In genomic region chr5:128504502-128504901, GRCm38 (mm10) we compare ENCODE assay signal across 9 mouse cellular contexts.
A peak's percentile ranks its signal among the peaks of the same experiment; 100 is the strongest.
DNase-seq lines count a peak whose midpoint lies in the region; ATAC-seq and TF ChIP-seq lines count a peak whose summit lies in the region.
"Had no signal": no experiment of that assay in that cellular context is flagged by ENCODE, and none has a peak within 500 bp of the region (broad histone marks: within the 10 kb centered on the region; RNA-seq: fewer than 3 reads in every experiment).

No protein-coding gene starts in this region.

- 8% methylated on average over 4 of the region's 4 CpGs for WGBS in neural tube, embryonic 15.5 days
- WGBS in forebrain, embryonic 16.5 days, result 1% methylated on average over 4 of the region's 4 CpGs

- H3K27me3 ChIP-seq in neural tube, embryonic 15.5 days (replicated peaks), result no peaks in the 10 kb centered on the region
- 0 out of 2 replicates have a peak, but pooled peaks cover 5% of the 10 kb centered on the region for H3K27me3 ChIP-seq in forebrain, embryonic 16.5 days (replicated peaks; ENCODE audit: control insufficient read depth, insufficient read depth, low read length)

- H3K4me1 ChIP-seq in neural tube, embryonic 15.5 days, result no peaks in the 10 kb centered on the region
- no peaks in the 10 kb centered on the region for H3K4me1 ChIP-seq in forebrain, embryonic 16.5 days (replicated peaks; ENCODE audit: control insufficient read depth, insufficient read depth, low read length)
- H3K4me1 ChIP-seq: midbrain, embryonic 12.5 days had no signal

- no peaks in the 10 kb centered on the region for H3K9me3 ChIP-seq in neural tube, embryonic 15.5 days (replicated peaks)
- H3K9me3 ChIP-seq in forebrain, embryonic 16.5 days (ENCODE audit: control insufficient read depth, low read length), result no peaks in the 10 kb centered on the region
- H3K9me3 ChIP-seq: midbrain, embryonic 12.5 days had no signal

- H3K4me3 ChIP-seq in neural tube, embryonic 15.5 days (replicated peaks), result no peak overlapping the region
- H3K4me3 ChIP-seq in forebrain, embryonic 16.5 days (replicated peaks; ENCODE audit: low read length), result no peak overlapping the region
- H3K4me3 ChIP-seq: midbrain, embryonic 12.5 days had no signal

- no peak overlapping the region for H3K4me2 ChIP-seq in neural tube, embryonic 15.5 days
- H3K4me2 ChIP-seq in forebrain, embryonic 16.5 days (ENCODE audit: low read length), result no peak overlapping the region
- H3K4me2 ChIP-seq: midbrain, embryonic 12.5 days had no signal

- no peaks in the 10 kb centered on the region for H3K36me3 ChIP-seq in neural tube, embryonic 15.5 days
- H3K36me3 ChIP-seq in forebrain, embryonic 16.5 days (ENCODE audit: control insufficient read depth, insufficient read depth), result no peaks in the 10 kb centered on the region
- H3K36me3 ChIP-seq: midbrain, embryonic 12.5 days had no signal

- no peak for TF ChIP-seq POLR2A in brain, embryonic 14.5 days (IDR thresholded peaks at IDR 0.05; ENCODE audit: borderline replicate concordance, extremely low read depth, insufficient read depth, insufficient read length, poor library complexity, severe bottlenecking)

- no peak for ATAC-seq in neural tube, embryonic 15.5 days (ENCODE audit: low FRiP score)
- 0 out of 2 replicates have a peak, but pooled peaks have one; percentile 31 for ATAC-seq in forebrain, embryonic 16.5 days

- DNase-seq in frontal cortex, postnatal 36 days (ENCODE audit: low spot score in 2 of 2), result peak; percentile 31 to 51
- DNase-seq in frontal cortex, postnatal 14 days (ENCODE audit: low spot score in 2 of 2), result no peak
- DNase-seq in neural tube, embryonic 10.5 days (ENCODE audit: extremely low spot score, low spot score), result peak; percentile 66
- peak; percentile 78 for DNase-seq in brain, embryonic 14.5 days (ENCODE audit: low read depth)
- peak; percentile 60 for DNase-seq in left cerebral cortex, postnatal 4 days
- peak; percentile 21 for DNase-seq in testis, postnatal 14 days (ENCODE audit: low spot score)

- no peak overlapping the region for H3K9ac ChIP-seq in neural tube, embryonic 15.5 days (replicated peaks)
- no peak overlapping the region for H3K9ac ChIP-seq in forebrain, embryonic 16.5 days (replicated peaks; ENCODE audit: low read depth, low read length)
- H3K9ac ChIP-seq: midbrain, embryonic 12.5 days had no signal

- intact Hi-C loops in left cerebral cortex, postnatal 4 days (cut with DNase I), result no loop called here

- peak; percentile 94 for TF ChIP-seq CTCF in brain, embryonic 14.5 days (IDR thresholded peaks at IDR 0.05; ENCODE audit: borderline replicate concordance, extremely low read depth, insufficient read depth, insufficient read length)

- no peak overlapping the region for H3K27ac ChIP-seq in neural tube, embryonic 15.5 days (replicated peaks)
- no peak overlapping the region for H3K27ac ChIP-seq in forebrain, embryonic 16.5 days (ENCODE audit: low read length)
- H3K27ac ChIP-seq: midbrain, embryonic 12.5 days had no signal

Comparison
In these comparisons a context has a peak if more than half of its experiments do, and no peak if none do; other contexts are left out.
1. DNase-seq: peak in frontal cortex, postnatal 36 days (2 of 2), neural tube, embryonic 10.5 days (single experiment), brain, embryonic 14.5 days (single experiment), left cerebral cortex, postnatal 4 days (single experiment) and testis, postnatal 14 days (single experiment); none in frontal cortex, postnatal 14 days (0 of 2).